Mouse (Mus musculus): ENCODE results near the gene Trappc3l.
"Not testable (repeated sequence)": the region's sequence is repeated elsewhere in the genome, so short reads cannot be mapped to it uniquely, and the experiment has no call there.

Trappc3l gene

DNA sequence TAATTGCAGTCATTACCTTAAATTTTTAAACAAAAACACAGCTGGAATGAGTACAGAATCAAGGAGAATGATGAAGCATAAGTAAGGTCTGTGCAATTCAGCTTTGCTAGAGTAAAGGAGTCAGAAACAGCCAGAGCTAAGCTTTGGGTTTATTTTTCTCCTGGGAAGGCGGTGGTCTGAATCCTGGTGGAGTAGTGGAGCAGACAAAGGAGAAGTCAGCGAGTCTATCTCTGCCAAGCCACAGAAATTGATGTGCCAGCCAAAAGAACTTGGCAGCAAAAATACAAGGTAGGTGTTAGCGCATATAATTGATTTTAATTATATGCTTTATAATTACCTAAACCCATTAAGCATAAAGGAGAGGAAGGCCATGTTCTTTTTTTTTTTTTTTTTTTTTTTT is at the start of gene Trappc3l:
Gene Trappc3l (plus strand): TSS at position 197 of the 400 bp plus-strand sequence.
- in situ Hi-C loops (cut with MboI, MseI): no loop called here

DNA sequence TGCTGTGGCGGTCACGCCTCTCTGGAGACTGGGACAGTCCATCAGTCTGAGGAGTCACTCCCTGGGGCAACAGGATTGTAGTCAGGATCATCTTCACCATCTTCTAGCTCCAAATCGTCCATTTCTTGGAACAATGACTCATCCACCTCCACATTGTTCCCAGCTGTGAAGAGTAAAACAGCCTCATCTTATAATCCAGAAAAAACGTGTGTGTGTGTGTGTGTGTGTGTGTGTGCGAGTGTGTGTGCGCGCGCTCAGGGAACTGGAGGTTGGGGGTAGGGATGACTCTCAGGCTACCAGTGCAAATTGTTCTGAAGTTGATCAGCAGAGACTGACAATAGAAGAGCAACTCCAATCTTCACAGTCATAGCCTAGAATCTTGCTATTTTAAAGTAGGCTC is 40.7 kb upstream of the Trappc3l start:
- in situ Hi-C loops (cut with MboI, MseI): not testable (repeated sequence)

DNA sequence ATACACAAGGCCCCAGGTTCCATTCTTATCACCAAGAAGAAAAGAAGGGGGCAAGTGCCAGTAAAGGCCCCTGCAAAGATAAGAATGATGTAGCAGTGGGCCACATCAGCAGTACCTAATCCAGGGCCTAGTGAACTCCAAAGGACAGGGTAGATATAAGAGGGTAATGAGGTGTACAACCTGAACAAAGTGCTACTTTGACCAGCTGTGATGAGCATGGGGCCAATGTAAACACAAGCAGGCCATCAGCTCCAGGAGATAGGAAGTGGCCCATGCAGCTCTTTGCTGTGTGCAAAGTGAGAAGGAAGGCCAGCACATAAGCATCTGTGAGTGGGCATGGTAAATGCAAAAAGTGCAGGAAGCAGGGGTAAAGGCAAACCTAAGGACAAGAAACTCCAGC is 39.0 kb upstream of the Trappc3l start:
- in situ Hi-C loops (cut with MboI, MseI): no loop called here

DNA sequence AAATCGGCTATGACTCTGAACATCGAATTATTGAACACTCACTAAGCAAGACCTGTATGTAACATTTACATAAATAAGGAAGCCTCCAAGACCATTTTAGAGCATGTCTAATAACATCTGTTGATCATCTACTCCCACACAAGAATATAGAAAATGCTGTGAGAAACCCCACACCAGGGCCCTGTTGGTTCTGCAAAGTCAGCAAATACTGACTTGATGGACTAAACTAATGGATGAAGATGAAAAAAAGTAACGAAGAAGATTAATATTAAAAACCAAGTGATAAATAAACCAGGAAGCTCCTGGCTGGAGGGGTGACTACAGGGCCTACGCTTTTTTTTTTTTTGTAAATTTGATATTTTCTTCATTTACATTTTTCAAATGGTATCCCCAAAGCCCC is 24.8 kb upstream of the Trappc3l start:
- in situ Hi-C loops (cut with MboI, MseI): no loop called here

DNA sequence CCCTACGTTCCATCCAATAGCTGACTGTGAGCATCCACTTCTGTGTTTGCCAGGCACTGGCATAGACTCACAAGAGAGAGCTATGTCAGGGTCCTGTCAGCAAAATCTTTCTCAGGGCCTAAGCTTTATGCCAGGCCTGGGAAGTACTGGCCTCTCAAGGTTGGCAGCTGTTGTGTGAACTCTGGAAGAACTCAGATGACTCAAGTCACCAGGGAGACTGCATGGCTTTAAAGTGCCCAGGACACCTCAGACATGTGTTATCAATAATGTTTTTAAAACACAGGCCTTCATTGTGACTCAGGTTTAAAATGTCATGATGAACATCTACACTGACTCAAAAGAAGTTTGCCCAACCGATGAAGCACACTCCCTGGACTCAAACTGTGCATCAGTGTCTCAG is 24.2 kb upstream of the Trappc3l start:
- in situ Hi-C loops (cut with MboI, MseI): no loop called here

DNA sequence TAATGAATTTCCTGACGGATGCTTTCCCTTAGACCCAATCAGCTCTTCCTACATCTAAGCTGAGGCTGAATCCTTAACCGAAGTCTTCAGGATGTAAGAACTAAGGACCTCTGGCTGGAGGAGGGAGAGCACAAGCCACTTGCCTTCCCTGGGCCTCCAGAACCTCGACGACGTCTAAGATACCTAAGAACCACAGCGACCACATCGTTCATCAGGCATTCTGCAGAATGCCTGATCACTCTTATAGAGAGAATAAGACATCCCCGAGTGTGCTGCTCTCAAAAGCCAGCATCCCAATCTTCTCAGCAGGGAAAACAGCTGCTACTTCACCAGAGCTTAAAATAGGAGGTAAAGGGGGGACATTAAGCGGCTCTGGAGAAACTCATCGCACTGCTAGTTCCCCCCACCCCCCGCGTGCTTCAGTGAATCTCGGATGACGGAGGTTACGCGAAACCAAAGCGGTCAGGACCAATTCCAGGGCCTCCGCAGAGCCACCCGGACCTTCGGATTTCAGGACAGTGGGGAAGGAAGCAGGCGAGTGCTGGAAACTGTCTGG is 18.6 kb upstream of the Trappc3l start:
- in situ Hi-C loops (cut with MboI, MseI): loop anchor here in 1 of 2 experiments (5.0 kb wide), 2 partner anchors 62 to 258 kb away; no protein-coding TSS in a partner anchor

DNA sequence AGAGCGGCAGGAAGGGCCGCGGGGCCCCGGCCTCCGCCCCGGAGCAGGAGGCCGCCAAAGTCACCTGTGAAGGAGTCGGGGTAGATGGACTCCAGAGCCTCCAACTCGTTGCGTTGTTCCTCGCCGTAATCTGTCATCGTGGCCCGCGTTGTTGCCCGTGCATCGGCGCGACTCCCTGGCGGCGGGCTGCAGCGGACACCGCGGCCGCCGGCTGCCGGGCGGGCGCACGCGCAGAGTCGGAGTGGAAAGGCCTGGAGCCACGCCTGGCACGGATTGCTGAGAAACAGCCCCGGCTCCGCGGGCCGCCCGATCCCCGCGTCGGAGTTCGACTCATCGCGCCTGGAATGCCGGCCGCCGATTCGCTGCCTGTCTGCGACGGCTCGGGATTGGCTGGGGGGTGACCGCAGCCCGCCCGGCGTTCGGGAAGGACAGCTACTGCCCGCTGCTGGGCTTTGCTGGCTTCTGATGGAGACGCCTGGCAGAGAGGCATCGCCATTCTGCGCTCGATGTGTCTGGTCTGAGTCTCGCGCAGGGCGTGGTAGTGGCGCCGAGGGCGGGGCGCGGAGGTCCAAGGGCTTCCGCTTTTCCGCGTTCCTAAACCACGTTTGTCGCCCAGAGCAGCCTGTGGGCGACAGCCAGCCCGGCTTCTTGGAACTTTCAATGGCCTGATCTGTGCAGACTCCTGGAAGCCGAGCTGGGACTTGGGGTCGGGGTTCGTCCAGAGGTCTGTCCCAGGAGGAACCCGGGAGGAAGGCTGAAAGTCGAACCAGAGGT is 17.9 kb upstream of the Trappc3l start, which contains the start of gene Rwdd1:
Gene Rwdd1 (minus strand): TSS at position 323 of the 774 bp plus-strand sequence.
- in situ Hi-C loops (cut with MboI, MseI): loop anchor here (5.0 to 10.0 kb wide), 3 partner anchors 62 to 265 kb away; partner anchors contain the start of gene Tspyl1 (in 1 of the 2)

DNA sequence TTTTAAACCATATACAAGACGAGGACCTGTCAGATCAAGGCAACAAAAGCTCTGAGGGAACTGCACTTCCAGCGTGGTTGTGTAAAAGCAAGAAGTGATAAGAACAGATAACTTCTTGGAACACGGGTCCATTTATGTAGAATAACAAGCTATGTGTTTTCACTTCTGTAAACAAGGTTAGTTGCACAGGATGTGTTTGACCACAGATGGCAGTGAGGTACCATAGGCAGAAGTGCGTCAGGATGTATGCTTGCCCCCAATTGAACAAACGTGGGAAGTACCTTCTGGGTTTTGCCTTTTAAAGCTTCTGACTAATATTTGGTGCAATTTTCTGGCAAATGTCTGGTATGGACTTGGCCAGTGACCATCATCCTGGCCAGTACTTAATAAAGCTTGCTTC is 7.1 kb upstream of the Trappc3l start:
- in situ Hi-C loops (cut with MboI, MseI): no loop called here

DNA sequence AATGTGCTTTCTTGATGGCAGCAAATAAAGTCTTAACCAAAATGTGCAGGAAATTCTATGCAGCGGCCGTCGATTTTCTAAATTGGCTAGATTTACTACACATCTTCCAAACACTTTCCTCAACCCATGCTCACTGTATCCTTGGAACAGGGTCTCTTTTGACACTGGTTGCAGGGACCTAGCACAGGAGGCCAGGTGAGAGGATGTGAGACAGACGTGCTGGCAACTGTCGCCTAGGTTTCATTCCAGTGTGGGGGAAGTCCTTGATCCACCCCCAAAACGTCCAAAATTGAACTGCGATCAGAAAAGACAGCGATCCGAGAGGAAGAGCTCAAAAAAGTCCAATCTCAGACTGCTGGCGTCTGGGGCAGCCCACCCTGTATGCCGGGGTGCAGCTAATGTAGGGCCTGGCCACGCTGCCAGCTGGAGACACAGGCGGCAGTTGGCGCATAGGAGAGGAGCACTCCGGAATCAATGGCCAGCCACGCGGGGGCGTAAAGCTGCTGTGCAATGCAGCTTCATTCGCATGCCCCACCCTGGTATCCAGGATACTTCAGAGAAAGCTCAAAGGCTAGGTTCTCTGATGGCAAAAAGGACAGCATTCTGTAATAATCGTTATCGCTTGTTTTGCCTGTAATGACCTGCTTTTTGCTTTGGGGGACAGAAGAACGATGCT is 3.6 kb upstream of the Trappc3l start:
- in situ Hi-C loops (cut with MboI, MseI): no loop called here

DNA sequence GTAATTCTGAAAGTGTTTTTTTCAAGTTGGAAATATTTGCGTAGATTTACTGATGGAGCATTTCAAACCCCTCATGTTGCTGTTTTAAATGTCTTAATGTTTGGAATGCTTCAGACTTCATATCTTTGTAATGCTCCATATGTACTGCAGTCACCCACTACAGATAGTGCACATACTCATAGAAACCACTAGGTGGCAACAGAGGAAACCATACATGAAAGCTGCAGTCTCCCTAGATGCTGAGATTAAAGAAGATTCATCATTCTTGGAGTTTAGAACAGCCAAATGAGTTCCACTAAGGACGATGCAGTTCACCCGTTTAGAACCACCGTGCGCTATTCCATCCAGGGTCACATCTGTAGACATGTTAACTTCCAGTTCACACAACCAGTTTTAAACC is 810 bp upstream of the Trappc3l start:
- in situ Hi-C loops (cut with MboI, MseI): no loop called here

DNA sequence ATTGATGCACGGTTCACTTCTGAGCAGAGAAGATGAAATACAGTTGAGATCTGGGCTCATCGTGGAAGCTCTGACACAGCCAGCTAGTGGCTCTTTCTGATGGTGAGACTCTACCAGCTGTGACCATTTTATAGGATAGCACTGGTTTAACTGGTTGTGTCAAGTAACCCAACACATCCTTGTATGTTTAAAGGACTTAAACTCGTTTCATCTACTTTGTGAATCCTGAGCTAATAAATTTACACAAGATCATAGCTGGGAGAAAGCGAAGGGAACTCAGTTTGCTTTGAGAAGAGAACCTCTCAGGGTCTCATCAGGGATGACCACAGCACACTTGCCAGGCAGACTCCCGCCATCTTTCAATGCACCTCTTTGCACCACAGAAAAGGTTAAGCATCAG is 6.8 kb downstream of the Trappc3l start, which contains the start of gene Calhm4:
Gene Calhm4 (minus strand): TSS at position 101 of the 400 bp plus-strand sequence.
- in situ Hi-C loops (cut with MboI, MseI): no loop called here

DNA sequence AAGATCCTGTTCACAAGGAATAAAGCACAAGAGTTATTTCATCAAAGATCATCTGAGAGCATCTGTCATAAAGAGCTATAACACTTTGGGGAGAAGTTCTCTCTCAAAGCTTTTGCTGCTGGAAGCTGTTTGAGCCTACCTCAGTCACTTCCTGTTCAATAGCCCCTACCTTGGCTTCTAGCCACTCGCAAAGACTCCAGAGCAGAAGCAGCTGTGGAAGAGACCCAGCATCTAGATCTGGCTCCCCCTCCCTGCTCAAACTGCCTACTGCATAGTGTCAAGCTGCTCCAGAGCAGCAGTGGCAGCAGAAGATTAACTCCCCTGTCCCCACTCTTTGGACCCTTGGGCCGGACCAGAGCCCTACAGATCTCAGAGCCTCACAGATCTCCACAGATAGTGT is 16.6 kb downstream of the Trappc3l start:
- in situ Hi-C loops (cut with MboI, MseI): no loop called here

DNA sequence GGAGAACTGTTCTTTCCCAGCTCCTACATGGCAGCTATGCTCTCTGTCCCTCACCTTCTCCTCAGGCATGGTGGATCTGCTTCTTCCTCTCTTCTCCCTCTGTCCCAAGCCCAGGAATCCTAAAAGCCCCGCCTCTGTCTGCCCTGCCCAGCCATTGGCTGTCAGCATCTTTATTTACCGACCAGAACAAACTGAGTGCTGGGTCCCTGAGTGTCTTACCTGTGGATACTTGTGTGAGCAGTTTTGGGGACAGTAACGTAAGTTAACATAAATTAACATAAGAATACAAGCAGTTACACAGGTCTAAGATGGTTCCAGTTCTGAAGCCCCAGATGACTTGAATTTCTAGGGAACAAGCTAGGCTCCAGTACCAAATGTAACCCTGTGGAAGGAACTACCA is 29.2 kb downstream of the Trappc3l start:
- in situ Hi-C loops (cut with MboI, MseI): no loop called here

DNA sequence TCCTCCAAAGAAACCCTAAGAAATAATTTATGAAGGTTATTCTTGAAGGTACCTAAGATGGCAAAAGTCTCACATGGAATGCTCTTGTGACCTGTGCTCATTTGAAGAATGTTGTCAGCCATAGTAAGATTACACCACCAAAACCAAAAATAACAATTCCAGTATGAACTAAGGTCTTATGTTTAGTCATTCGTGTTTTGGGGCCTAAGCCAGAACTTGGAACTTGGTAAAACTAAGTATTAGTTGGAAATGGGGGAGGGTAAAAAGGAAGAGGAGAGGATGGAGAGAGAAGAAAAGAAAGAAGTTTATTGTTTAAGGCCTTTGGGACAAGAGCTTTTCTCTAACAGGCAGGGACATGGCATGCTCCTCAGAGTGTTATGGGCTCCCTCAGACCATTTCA is 32.2 kb downstream of the Trappc3l start:
- in situ Hi-C loops (cut with MboI, MseI): no loop called here

DNA sequence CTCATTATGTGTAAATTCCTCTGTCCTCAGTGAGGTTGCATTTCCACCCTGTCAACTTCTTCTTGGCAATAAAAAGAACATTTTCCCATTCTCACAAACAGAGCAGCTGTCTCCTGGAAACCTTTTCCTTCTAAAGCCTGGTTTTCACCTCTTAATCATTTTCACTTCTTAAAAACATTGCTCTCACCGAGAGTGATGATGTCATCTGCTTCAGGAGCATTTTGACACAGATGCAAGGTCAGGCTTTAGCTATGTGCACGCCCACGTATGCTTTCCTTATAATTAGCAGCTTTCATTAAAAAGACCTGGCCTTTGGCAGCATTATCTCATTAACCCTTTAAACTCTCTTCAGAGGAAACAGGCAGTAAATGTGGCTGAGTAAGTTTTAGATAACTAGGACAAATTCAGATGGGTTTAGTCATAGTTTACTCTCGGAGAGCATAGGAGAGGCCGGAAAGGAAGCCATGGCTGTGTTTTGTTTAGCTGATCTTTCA is 33.6 kb downstream of the Trappc3l start:
- in situ Hi-C loops (cut with MboI, MseI): no loop called here

DNA sequence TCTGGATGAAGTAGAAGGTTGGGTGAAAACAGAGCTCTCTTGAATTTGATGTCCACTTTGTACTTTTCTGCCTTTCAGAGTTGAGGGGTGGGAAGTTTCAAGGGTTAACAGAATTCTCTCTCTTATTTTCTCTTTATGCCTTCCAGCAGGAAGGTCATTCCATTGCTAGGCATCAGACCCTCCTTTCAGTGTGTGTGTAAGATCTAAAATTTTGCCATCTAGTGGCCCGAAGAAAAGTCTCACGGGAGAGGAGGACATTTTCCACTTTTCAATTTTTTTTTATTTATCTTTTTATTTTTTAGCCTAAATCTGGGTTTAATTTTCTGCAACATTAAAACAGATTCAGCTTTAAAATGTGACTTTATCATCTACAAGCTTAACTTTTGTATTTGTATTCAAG is 34.3 kb downstream of the Trappc3l start:
- in situ Hi-C loops (cut with MboI, MseI): no loop called here

DNA sequence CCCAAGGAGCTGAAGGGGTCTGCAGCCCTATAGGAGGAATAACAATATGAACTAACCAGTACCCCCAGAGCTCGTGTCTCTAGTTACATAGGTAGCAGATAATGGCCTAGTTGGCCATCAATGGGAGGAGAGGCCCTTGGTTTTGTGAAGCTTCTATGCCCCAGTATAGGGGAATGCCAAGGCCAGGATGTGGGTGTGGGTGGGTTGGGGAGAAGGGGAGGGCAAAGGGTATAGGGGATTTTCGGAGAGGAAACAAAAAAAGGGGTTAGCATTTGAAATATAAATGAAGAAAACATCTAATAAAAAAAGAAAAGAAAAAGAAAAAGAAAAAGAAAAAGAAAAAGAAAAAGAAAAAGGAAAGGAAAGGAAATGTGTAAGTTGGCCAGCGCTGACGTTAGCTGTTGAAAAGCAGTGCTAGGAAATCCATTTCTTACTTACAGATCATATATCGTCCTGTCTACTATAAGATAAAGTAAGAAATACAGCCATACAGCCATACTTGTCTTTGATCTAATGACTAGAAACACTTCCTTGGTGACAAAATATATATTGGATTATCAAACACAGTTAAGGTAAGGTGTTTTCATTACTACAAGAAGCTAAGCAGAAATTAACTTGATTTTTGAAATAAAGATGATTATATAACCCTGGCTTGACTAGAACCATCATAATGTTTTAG is 37.3 kb downstream of the Trappc3l start:
- in situ Hi-C loops (cut with MboI, MseI): no loop called here

DNA sequence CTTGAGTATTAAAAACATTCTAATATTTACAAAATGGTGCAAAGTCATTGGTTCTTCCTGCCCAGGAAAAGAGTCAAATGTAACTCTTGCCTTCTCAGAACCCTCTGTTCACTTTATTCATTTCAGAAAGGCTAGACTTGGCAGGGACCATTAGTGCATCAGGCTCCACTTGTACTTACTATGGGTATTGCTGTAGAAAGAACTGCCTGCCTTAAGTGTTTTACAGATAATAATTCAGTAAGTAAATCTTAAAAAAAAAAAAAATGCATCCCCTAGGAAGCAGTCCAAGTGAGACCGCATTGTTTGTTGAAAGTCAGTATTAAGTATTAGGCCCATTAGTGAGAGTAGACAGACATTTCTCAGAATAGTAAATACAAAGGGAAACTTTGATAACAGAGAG is 49.1 kb downstream of the Trappc3l start:
- in situ Hi-C loops (cut with MboI, MseI): no loop called here

DNA sequence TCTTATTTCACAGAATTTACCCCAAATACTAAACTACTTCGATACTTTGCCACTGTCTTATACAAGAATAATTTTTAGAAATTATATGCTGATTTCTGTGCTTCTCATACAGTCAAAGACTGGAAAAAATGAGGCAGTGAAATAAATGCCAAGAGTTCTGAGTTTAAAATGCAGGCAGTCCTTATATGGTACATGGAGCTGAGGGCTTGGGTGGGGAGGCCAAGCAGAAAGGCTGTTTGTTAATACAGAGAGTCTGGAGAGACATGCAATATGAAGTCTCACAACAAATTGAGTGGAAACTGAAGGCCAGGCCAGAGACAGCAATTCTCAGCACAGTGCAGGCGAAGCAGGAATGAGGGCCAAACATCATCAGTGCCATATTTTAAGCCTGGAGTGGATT is 51.1 kb downstream of the Trappc3l start:
- in situ Hi-C loops (cut with MboI, MseI): no loop called here

DNA sequence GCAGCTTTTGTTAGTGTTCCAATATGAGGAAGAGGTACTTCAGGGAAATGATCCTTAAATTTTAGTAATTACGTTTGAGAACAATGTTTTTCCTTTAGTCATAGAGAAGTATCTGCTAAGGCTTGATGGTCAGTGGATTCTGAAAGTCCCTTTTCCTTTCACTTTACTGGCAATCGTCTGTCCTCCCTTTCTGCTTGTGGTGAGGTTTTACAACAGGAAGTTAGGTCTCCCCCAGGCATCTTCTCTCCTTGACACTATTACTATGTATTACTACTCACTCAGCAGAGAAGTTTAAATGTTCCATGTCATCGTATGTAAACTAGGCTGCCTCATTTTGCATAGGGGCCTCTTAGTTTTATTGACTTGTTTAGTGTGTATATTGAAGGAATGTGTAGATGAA is 52.1 kb downstream of the Trappc3l start:
- in situ Hi-C loops (cut with MboI, MseI): no loop called here

DNA sequence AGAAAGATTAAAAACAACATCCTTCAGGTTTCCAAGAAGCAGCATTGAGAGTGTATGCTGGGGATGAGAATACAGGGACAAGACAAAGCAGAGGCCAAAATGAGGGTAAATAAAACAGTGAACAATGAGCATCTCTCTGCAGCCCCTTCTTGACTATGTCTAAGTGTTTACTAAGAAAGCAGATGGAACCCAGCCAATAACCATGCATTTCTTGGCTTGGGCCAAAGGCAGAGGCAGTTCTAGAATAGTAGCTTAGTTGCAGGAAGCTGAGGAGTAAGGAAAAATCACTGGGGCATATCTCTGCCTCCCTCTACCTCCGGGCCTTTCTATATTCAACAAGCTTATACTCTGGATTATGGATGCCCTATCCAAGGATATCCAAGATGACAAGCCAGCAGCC is 53.1 kb downstream of the Trappc3l start:
- in situ Hi-C loops (cut with MboI, MseI): no loop called here

DNA sequence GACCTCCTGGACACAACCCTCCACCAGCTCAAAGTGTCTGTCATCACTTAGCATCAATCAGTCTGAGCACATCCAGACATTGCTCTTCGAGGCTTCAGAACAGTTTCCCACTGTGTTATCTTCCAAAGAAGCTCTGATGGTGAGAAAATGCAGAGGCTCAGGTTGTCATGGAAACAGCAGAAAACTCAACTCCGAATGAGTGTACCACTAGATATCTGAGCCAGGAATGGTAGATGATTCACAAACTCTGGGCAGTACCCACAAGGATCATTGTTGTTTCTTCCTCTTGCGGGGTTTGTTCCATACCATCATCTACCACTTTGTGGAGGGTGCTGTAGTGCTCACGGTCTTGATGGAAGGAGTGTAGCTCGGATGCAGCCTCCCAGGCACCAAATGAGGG is 54.5 kb downstream of the Trappc3l start:
- in situ Hi-C loops (cut with MboI, MseI): no loop called here
